Mouse (Mus musculus) erythroid progenitor cell, adult 5-6 weeks (primary cell): Measurements from ENCODE around the gene Arl15. TPM values are rescaled to one million over a fixed set of nuclear protein-coding genes. Genes with fewer than 3 reads are reported as not detected.

ENCODE experiments used
- ATAC-seq: replicated peaks from 2 replicates; pipeline ENCODE4 v1.8.0; 2016; ENCODE audit warnings: moderate number of reproducible peaks, mild to moderate bottlenecking, moderate TSS enrichment, inconsistent platforms; ENCODE audit not compliant: poor library complexity, low FRiP score, severe bottlenecking
- total RNA-seq, 2 experiments: library from RNA; stranded (forward) in 1 of 2; stranded (reverse) in 1 of 2; fragments of 150-400 nt in 1 of 2; fragments of 186-747, 209-891 nt in 1 of 2; gene quantifications; 2 replicates each; pipeline versions ENCODE4 v1.2.3 to v1.2.4; 2015 to 2017; ENCODE audit warnings: low replicate concordance in 2 of 2

Gene Arl15
- total RNA-seq, 2 experiments from 2014 or later: 10.5 to 23.5 TPM

- no peak for ATAC-seq
These were observed 324.0 kb downstream of the Arl15 start for GRCm38 (mm10) chr13:114118104-114118830.

GRCm38 (mm10) chr13:114119816-114120215 is 325.5 kb downstream of the Arl15 start:
- no peak for ATAC-seq

- ATAC-seq: no peak
These were observed 327.3 kb downstream of the Arl15 start for GRCm38 (mm10) chr13:114121591-114121990.

GRCm38 (mm10) chr13:114123391-114123790 is 329.1 kb downstream of the Arl15 start:
- no peak for ATAC-seq

- ATAC-seq: no peak
These were observed 330.1 kb downstream of the Arl15 start for GRCm38 (mm10) chr13:114124385-114124784.

- ATAC-seq: no peak
These were observed 330.7 kb downstream of the Arl15 start for GRCm38 (mm10) chr13:114124991-114125390.

GRCm38 (mm10) chr13:114128366-114128765 is 334.1 kb downstream of the Arl15 start:
- ATAC-seq: no peak

GRCm38 (mm10) chr13:114129986-114130385 is 335.7 kb downstream of the Arl15 start:
- ATAC-seq: no peak

GRCm38 (mm10) chr13:114130566-114131319 is 336.4 kb downstream of the Arl15 start:
- no peak for ATAC-seq

GRCm38 (mm10) chr13:114138921-114139320 is 344.6 kb downstream of the Arl15 start:
- no peak for ATAC-seq

- no peak for ATAC-seq
These were observed 345.3 kb downstream of the Arl15 start for GRCm38 (mm10) chr13:114139570-114139969.

- ATAC-seq: no peak
These were observed 348.5 kb downstream of the Arl15 start for GRCm38 (mm10) chr13:114142826-114143225.

GRCm38 (mm10) chr13:114143247-114143646 is 348.9 kb downstream of the Arl15 start:
- ATAC-seq: no peak

GRCm38 (mm10) chr13:114144052-114145046 is 350.0 kb downstream of the Arl15 start:
- ATAC-seq: no peak

GRCm38 (mm10) chr13:114145249-114145648 is 350.9 kb downstream of the Arl15 start:
- no peak for ATAC-seq

- ATAC-seq: no peak
These were observed 356.8 kb downstream of the Arl15 start for GRCm38 (mm10) chr13:114150856-114151697.

GRCm38 (mm10) chr13:114151698-114152069 is 357.4 kb downstream of the Arl15 start:
- ATAC-seq: no peak

GRCm38 (mm10) chr13:114156689-114157088 is 362.4 kb downstream of the Arl15 start:
- no peak for ATAC-seq

GRCm38 (mm10) chr13:114158111-114158730 is 363.9 kb downstream of the Arl15 start:
- no peak for ATAC-seq
